Mouse (Mus musculus) layer of hippocampus, postnatal 36 days (tissue): Measurements from ENCODE around the gene Olfr679. TPM values are rescaled to one million over a fixed set of nuclear protein-coding genes. Genes with fewer than 3 reads are reported as not detected.
"Not testable (repeated sequence)": the region's sequence is repeated elsewhere in the genome, so short reads cannot be mapped to it uniquely, and the experiment has no call there.

Experiments
- DNase-seq, 2 experiments: peaks; one replicate each; pipeline ENCODE4 v3.0.0; 2022
- total RNA-seq, 2 experiments: library from RNA; stranded (reverse); gene quantifications; 2 replicates each; pipeline ENCODE4 v1.2.3; 2021

The Olfr679 gene
- not detected for total RNA-seq

DNA sequence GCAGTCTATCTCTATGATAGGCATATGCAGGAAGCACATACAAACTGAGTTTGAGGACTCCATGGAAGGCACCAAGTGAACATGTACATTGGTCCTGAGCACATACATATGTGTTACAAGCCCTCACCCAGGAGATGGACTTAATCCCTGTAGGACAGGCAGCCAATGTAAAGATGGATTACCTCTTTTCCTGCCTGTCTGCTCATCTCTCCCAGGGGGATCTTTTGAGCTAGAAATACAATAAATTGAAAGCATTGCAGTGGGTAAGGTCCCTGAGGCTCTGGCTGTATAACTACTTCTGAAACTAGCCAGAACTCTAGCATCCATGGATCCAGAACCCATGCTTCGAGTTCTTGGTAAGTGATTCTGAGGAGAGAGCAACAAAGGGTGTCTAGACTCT, at the start of gene Olfr679:
Olfr679 (plus strand) TSS at position 301 of the 400 bp plus-strand sequence.
- no peak for DNase-seq

DNA sequence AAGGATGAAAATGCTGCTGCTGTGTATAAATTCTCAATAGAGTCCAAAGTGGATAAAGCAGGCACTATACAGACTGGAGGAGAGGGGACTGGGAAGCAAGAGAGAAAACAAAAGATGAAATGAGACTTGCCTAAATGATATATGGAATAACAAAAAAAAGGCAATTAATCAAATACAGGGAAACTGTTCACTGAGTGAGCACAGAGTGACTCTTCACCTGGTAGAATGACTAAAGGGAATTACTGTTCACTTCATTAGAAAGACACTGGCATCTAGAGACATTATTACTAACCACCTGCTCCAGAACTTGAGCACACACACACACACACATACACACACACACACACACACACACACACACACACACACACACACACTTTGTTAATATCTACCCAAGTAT, 48.6 kb upstream of the Olfr679 start, which contains the start of gene Olfr676:
Olfr676 (plus strand) TSS at position 301 of the 400 bp plus-strand sequence.
- no peak for DNase-seq

- DNase-seq, result not testable (repeated sequence)
Measured at GRCm38 (mm10) chr7:105033836-105034235, 47.2 kb upstream of the Olfr679 start.

GRCm38 (mm10) chr7:105058951-105059350, 22.1 kb upstream of the Olfr679 start:
- DNase-seq, result no peak

GRCm38 (mm10) chr7:105064175-105064574, 16.8 kb upstream of the Olfr679 start, which contains the start of gene Olfr678:
Gene Olfr678 (plus strand): TSS chr7:105064475.
- DNase-seq, result no peak

- not testable (repeated sequence) for DNase-seq
Measured at GRCm38 (mm10) chr7:105092717-105093116, 11.7 kb downstream of the Olfr679 start, which contains the start of gene Olfr680-ps1. Gene Olfr680-ps1 (minus strand): TSS chr7:105092817.

DNA sequence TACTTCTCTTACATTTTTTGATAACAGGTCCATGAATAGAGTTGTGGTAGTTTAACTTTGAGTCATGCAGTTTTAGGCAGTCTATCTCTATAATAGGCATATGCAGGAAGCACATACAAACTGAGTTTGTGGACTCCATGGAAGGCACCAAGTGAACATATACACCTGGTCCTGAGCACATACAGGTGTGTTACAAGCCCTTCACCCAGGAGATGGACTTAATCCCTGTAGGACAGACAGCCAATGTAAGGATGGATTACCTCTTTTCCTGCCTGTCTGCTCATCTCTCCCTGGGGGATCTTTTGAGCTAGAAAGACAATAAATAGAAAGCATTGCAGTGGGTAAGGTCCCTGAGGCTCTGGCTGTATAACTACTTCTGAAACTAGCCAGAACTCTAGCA, 35.5 kb downstream of the Olfr679 start, which contains the start of gene Olfr681:
Olfr681 (plus strand) TSS at position 301 of the 400 bp plus-strand sequence.
- DNase-seq, result no peak

Other genes with a start within 250 kb of the Olfr679 start
- not detected for gene Usp17lb, start 238.6 kb upstream of the Olfr679 start, total RNA-seq
- gene Usp17la, start 224.2 kb upstream of the Olfr679 start, total RNA-seq, result not detected
- gene Olfr665, start 203.2 kb upstream of the Olfr679 start, total RNA-seq, result not detected
- not detected for gene Olfr666, start 185.3 kb upstream of the Olfr679 start, total RNA-seq
- gene Olfr667, start 159.7 kb upstream of the Olfr679 start, total RNA-seq, result not detected
- not detected for gene Olfr668, start 153.1 kb upstream of the Olfr679 start, total RNA-seq
- gene Olfr669, start 147.0 kb upstream of the Olfr679 start, total RNA-seq, result not detected
- not detected for gene Olfr670, start 118.6 kb upstream of the Olfr679 start, total RNA-seq
- gene Olfr671, start 102.1 kb upstream of the Olfr679 start, total RNA-seq, result not detected
- not detected for gene Olfr672, start 79.2 kb upstream of the Olfr679 start, total RNA-seq
- not detected for gene Olfr675, start 52.7 kb upstream of the Olfr679 start, total RNA-seq
- not detected for gene Olfr676, start 48.5 kb upstream of the Olfr679 start, total RNA-seq
- gene Olfr677, start 29.8 kb upstream of the Olfr679 start, total RNA-seq, result not detected
- gene Olfr678, start 16.7 kb upstream of the Olfr679 start, total RNA-seq, result not detected
- gene Olfr680-ps1, start 11.6 kb downstream of the Olfr679 start, total RNA-seq, result not detected
- not detected for gene Olfr681, start 35.6 kb downstream of the Olfr679 start, total RNA-seq
- not detected for gene Olfr683, start 65.8 kb downstream of the Olfr679 start, total RNA-seq
- not detected for gene Olfr684, start 82.4 kb downstream of the Olfr679 start, total RNA-seq
- gene Olfr685, start 104.8 kb downstream of the Olfr679 start, total RNA-seq, result not detected
- gene Olfr686, start 126.3 kb downstream of the Olfr679 start, total RNA-seq, result not detected
- gene Olfr688, start 206.9 kb downstream of the Olfr679 start, total RNA-seq, result not detected
- not detected for gene Olfr689, start 230.0 kb downstream of the Olfr679 start, total RNA-seq